Mouse (Mus musculus) yolk sac, embryonic 10.5 days (tissue): ENCODE measurements around the gene Gm9639.
"Not testable (repeated sequence)": the region's sequence is repeated elsewhere in the genome, so short reads cannot be mapped to it uniquely, and the experiment has no call there.

Source experiments
- DNase-seq: peaks from one replicate; pipeline ENCODE4 v3.0.0-alpha.2; 2017; ENCODE audit warnings: low spot score

Gene Gm9639

GRCm38 (mm10) chr10:77794976-77795375 is at the start of gene Gm9639:
Gene Gm9639, minus strand, starts transcription at chr10:77795076.
- DNase-seq = no peak

GRCm38 (mm10) chr10:77839006-77839405 is 44.1 kb upstream of the Gm9639 start:
- DNase-seq = no peak

DNA sequence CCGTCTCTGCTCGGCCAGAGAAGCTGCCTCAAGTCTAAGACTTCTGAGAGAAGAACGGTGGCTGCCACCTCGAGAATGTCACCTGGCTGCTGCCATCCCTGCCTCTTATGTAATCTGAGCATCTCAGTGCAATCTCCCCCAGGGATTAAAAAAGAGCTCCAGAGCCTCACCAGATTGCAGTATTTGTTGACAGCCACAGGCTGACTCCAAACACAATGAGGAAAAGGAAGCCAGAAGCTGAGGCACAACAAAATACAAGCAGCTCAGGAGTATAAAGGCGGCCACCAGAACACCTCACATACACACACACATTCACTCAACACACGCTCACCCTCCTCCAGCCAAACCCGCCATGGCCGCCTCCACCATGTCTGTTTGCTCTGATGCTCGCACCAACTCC is 40.8 kb upstream of the Gm9639 start, which contains the start of gene Krtap10-10:
Krtap10-10 (plus strand) TSS at position 301 of the 400 bp plus-strand sequence.
- no peak for DNase-seq

DNA sequence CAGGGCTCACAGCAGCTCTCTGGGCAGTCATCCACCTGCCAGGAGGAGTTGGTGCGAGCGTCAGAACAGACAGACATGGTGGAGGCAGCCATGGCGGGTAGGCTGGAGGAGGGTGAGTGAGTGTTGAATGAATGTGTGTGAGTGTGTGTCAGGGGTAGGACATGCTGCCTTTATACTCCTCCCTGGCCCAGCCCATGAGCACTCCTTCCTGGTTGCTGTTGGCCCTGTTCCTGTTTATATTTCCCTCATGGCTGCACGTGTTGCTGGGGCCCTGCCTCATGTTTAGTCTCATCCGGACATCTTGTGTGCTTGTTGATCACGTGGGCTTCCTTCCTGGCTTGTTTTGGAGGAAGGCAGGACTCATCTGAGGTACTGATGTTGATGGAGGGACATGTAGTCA is 32.1 kb upstream of the Gm9639 start, which contains the start of gene Krtap10-4:
Krtap10-4 (minus strand) TSS at position 145 of the 400 bp plus-strand sequence.
- no peak for DNase-seq

- no peak for DNase-seq
Observed at GRCm38 (mm10) chr10:77819203-77819602, 24.3 kb upstream of the Gm9639 start.

DNA sequence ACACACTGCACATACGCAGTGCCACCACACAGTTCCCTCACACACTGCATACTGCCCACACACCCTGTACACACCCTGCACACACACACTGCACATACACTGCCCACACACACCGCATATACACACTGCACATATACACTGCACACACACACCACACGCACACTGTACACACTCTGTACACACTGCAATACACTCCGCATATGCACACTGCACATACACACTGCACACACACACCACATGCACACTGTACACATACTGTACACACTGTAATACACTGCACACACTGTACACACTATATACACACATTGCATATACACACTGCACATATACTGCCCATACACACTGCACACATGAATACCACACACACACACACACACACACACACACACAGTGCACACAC is 23.6 kb upstream of the Gm9639 start:
- no peak for DNase-seq

- no peak for DNase-seq
Observed at GRCm38 (mm10) chr10:77815514-77815913, 20.6 kb upstream of the Gm9639 start.

GRCm38 (mm10) chr10:77814382-77814781 is 19.5 kb upstream of the Gm9639 start, which contains the start of gene Gm2696:
Gene Gm2696, plus strand, starts transcription at chr10:77814682.
- no peak for DNase-seq

- no peak for DNase-seq
Observed at GRCm38 (mm10) chr10:77811743-77812142, 16.9 kb upstream of the Gm9639 start, which contains the start of gene Gm9507. Gene Gm9507, minus strand, starts transcription at chr10:77811843.

DNA sequence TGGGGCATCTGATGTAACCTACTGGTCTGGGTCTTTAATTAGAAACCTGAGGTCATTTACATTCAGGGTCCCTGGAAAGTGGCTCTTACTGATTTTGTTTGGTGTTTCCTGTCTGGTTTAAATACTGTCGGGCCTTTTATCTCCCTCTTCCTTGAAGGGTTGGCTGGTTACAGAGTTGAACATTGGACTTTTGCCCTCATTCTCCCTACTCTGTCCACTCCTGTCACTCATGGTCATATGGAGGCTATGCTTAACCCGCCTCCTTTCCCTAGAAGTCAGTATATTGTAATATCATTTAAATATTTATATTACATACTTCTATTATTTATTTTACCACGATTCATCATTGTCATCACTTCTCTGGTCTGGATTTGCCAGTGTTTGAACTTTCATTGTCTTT is 9.2 kb upstream of the Gm9639 start:
- DNase-seq = no peak

- DNase-seq = no peak
Observed at GRCm38 (mm10) chr10:77798921-77799508, 4.1 kb upstream of the Gm9639 start, which contains the start of gene Gm19668. Gene Gm19668, minus strand, starts transcription at chr10:77799133.

GRCm38 (mm10) chr10:77798164-77798920 is 3.5 kb upstream of the Gm9639 start:
- not testable (repeated sequence) for DNase-seq

GRCm38 (mm10) chr10:77797677-77798076 is 2.8 kb upstream of the Gm9639 start:
- DNase-seq = no peak

DNA sequence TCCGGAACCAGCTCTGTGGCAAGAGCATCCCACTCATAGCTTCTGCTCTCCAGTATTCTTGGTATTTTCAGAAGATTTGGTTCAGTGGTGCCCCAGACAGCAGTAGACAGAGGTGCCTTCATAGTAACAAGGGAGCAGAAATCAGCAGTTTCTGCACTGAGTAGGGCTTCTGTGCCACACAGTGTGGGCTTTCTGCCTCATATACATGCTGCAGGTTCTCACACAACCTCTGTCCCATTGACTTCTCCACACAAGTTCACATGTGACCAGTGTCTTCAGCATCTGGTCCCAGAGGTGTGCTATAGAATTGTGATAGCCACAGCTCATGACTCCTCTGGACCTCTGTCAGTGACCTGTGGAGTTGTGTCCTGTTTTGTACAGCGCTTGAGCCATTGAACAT is 6.3 kb downstream of the Gm9639 start:
- no peak for DNase-seq

- DNase-seq = not testable (repeated sequence)
Observed at GRCm38 (mm10) chr10:77787876-77788275, 7.0 kb downstream of the Gm9639 start, which contains the start of gene Gm7137. Gene Gm7137, minus strand, starts transcription at chr10:77788200.

GRCm38 (mm10) chr10:77783396-77783795 is 11.5 kb downstream of the Gm9639 start:
- not testable (repeated sequence) for DNase-seq

- DNase-seq = not testable (repeated sequence)
Observed at GRCm38 (mm10) chr10:77782442-77782841, 12.4 kb downstream of the Gm9639 start, which contains the start of gene Gm3250. Gene Gm3250, minus strand, starts transcription at chr10:77782542.

DNA sequence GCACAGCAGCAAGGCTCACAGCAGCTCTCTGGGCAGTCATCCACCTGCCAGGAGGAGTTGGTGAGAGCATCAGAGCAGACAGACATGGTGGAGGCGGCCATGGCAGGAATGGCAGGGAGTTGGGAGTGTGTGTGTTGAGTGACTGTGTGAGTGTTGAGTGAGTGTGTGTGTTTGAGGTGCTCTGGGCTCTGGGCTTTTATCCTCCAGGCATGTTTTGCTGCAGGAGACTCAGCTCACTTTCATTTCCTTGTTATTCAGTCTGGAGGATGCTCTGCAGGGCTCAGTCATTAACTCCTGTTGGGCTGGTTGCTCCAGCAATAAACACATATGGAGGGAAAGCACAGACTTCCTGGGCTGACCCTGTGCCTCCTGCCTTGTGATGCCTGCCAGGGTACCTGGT is 18.0 kb downstream of the Gm9639 start, which contains the start of gene Gm7138:
Gm7138 (minus strand) TSS at position 101 of the 400 bp plus-strand sequence.
- DNase-seq = not testable (repeated sequence)

- DNase-seq = not testable (repeated sequence)
Observed at GRCm38 (mm10) chr10:77772142-77772541, 22.7 kb downstream of the Gm9639 start.

- DNase-seq = not testable (repeated sequence)
Observed at GRCm38 (mm10) chr10:77771225-77771624, 23.7 kb downstream of the Gm9639 start, which contains the start of gene Gm3238. Gene Gm3238, minus strand, starts transcription at chr10:77771325.

GRCm38 (mm10) chr10:77769727-77770126 is 25.1 kb downstream of the Gm9639 start:
- DNase-seq = no peak

DNA sequence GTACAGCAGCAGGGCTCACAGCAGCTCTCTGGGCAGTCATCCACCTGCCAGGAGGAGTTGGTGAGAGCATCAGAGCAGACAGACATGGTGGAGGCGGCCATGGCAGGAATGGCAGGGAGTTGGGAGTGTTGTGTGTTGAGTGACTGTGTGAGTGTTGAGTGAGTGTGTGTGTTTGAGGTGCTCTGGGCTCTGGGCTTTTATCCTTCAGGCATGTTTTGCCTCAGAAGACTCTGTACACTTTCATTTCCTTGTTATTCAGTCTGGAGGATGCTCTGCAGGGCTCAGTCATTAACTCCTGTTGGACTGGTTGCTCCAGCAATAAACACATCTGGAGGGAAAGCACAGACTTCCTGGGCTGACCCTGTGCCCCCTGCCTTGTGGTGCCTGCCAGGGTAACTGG is 35.3 kb downstream of the Gm9639 start, which contains the start of gene Gm3233:
Gm3233 (minus strand) TSS at position 101 of the 400 bp plus-strand sequence.
- DNase-seq = not testable (repeated sequence)

- DNase-seq = no peak
Observed at GRCm38 (mm10) chr10:77753448-77753847, 41.4 kb downstream of the Gm9639 start.
